Mouse (Mus musculus): Measurements from ENCODE around the gene Ncoa7. TPM values are rescaled to one million over a fixed set of nuclear protein-coding genes. Genes with fewer than 3 reads are reported as not detected.

Ncoa7 gene
- polyA plus RNA-seq, 1 experiment from 2014 or later, result 11.8 TPM

GRCm38 (mm10) chr10:30759360-30760147 is 43.6 kb downstream of the Ncoa7 start:
- DNase-seq (no peak), ATAC-seq (ENCODE audit: low read depth) (no peak)
- 83% methylated on average over 8 of the region's 8 CpGs for WGBS (ENCODE audit: insufficient replicate concordance)
- Histone ChIP-seq H3K4me1 (replicated peaks) (peaks cover 66% of the 10 kb centered on the region), H3K4me3 (replicated peaks) (no peak overlapping the region), H3K9me3 (replicated peaks) (no peaks in the 10 kb centered on the region), H3K4me2 (no peak overlapping the region), H3K36me3 (peaks cover 9% of the 10 kb centered on the region), H3K27ac (peak overlapping the region; percentile 54), H3K27me3 (no peaks in the 10 kb centered on the region), H3K9ac (no peak overlapping the region)

GRCm38 (mm10) chr10:30756064-30756463 is 47.1 kb downstream of the Ncoa7 start:
- peaks cover 15% of the 10 kb centered on the region for H3K36me3 ChIP-seq
- no peak for ATAC-seq (ENCODE audit: low read depth)
- no peaks in the 10 kb centered on the region for H3K27me3 ChIP-seq
- no peak for DNase-seq
- H3K9ac ChIP-seq, result no peak overlapping the region
- H3K27ac ChIP-seq, result peak overlapping the region; percentile 58
- peaks cover 67% of the 10 kb centered on the region for H3K4me1 ChIP-seq (replicated peaks)
- no peaks in the 10 kb centered on the region for H3K9me3 ChIP-seq (replicated peaks)
- no peak overlapping the region for H3K4me2 ChIP-seq
- no peak overlapping the region for H3K4me3 ChIP-seq (replicated peaks)

GRCm38 (mm10) chr10:30754825-30755457 is 48.2 kb downstream of the Ncoa7 start:
- H3K27ac ChIP-seq, result peak overlapping the region; percentile 90
- DNase-seq, result peak; percentile 43
- peak overlapping the region; percentile 57 for H3K9ac ChIP-seq
- H3K4me1 ChIP-seq (replicated peaks), result peaks cover 67% of the 10 kb centered on the region
- H3K27me3 ChIP-seq, result no peaks in the 10 kb centered on the region
- no peaks in the 10 kb centered on the region for H3K9me3 ChIP-seq (replicated peaks)
- peak overlapping the region; percentile 28 for H3K4me3 ChIP-seq (replicated peaks)
- peak overlapping the region; percentile 64 for H3K4me2 ChIP-seq
- WGBS (ENCODE audit: insufficient replicate concordance), result 5% methylated on average over 4 of the region's 4 CpGs
- peak; percentile 86 for ATAC-seq (ENCODE audit: low read depth)
- peaks cover 11% of the 10 kb centered on the region for H3K36me3 ChIP-seq

- no peaks in the 10 kb centered on the region for H3K9me3 ChIP-seq (replicated peaks)
- no peaks in the 10 kb centered on the region for H3K27me3 ChIP-seq
- DNase-seq (no peak), ATAC-seq (ENCODE audit: low read depth) (no peak)
- H3K4me1 ChIP-seq (replicated peaks), result peaks cover 72% of the 10 kb centered on the region
- peak overlapping the region; percentile 36 for H3K9ac ChIP-seq
- peak overlapping the region; percentile 82 for H3K27ac ChIP-seq
- H3K4me2 ChIP-seq, result no peak overlapping the region
- H3K36me3 ChIP-seq, result peaks cover 11% of the 10 kb centered on the region
- 74% methylated on average over 3 of the region's 3 CpGs for WGBS (ENCODE audit: insufficient replicate concordance)
- no peak overlapping the region for H3K4me3 ChIP-seq (replicated peaks)
Observed at GRCm38 (mm10) chr10:30754082-30754481, 49.0 kb downstream of the Ncoa7 start.

GRCm38 (mm10) chr10:30752485-30752884 is 50.6 kb downstream of the Ncoa7 start:
- Histone ChIP-seq H3K4me2 (no peak overlapping the region), H3K27ac (peak overlapping the region; percentile 94), H3K4me3 (replicated peaks) (no peak overlapping the region), H3K9ac (0 out of 2 replicates have a peak overlapping the region, but pooled peaks have one; percentile 20), H3K36me3 (peaks cover 6% of the 10 kb centered on the region), H3K27me3 (no peaks in the 10 kb centered on the region), H3K9me3 (replicated peaks) (no peaks in the 10 kb centered on the region), H3K4me1 (replicated peaks) (peaks cover 88% of the 10 kb centered on the region)
- ATAC-seq (ENCODE audit: low read depth) (no peak), DNase-seq (no peak)
- 64% methylated on average over 3 of the region's 3 CpGs for WGBS (ENCODE audit: insufficient replicate concordance)

GRCm38 (mm10) chr10:30751586-30751985 is 51.5 kb downstream of the Ncoa7 start:
- H3K4me2 ChIP-seq, result no peak overlapping the region
- no peaks in the 10 kb centered on the region for H3K9me3 ChIP-seq (replicated peaks)
- DNase-seq (no peak), ATAC-seq (ENCODE audit: low read depth) (no peak)
- H3K4me3 ChIP-seq (replicated peaks), result no peak overlapping the region
- peak overlapping the region; percentile 94 for H3K27ac ChIP-seq
- H3K9ac ChIP-seq, result 0 out of 2 replicates have a peak overlapping the region, but pooled peaks have one; percentile 7
- peaks cover 92% of the 10 kb centered on the region for H3K4me1 ChIP-seq (replicated peaks)
- no peaks in the 10 kb centered on the region for H3K27me3 ChIP-seq
- H3K36me3 ChIP-seq, result peaks cover 6% of the 10 kb centered on the region
- 83% methylated on average over 4 of the region's 4 CpGs for WGBS (ENCODE audit: insufficient replicate concordance)

- DNase-seq (peak; percentile 74), ATAC-seq (ENCODE audit: low read depth) (peak; percentile 100)
- Histone ChIP-seq H3K27ac (peak overlapping the region; percentile 99), H3K36me3 (peaks cover 6% of the 10 kb centered on the region), H3K27me3 (no peaks in the 10 kb centered on the region), H3K9ac (peak overlapping the region; percentile 68), H3K4me3 (replicated peaks) (no peak overlapping the region), H3K4me2 (peak overlapping the region; percentile 60), H3K9me3 (replicated peaks) (no peaks in the 10 kb centered on the region), H3K4me1 (replicated peaks) (peaks cover 88% of the 10 kb centered on the region)
- WGBS (ENCODE audit: insufficient replicate concordance), result 16% methylated on average over 4 of the region's 4 CpGs
Observed at GRCm38 (mm10) chr10:30749807-30750206, 53.3 kb downstream of the Ncoa7 start.

GRCm38 (mm10) chr10:30745238-30745974 is 57.7 kb downstream of the Ncoa7 start:
- H3K9me3 ChIP-seq (replicated peaks), result no peaks in the 10 kb centered on the region
- no peaks in the 10 kb centered on the region for H3K27me3 ChIP-seq
- WGBS (ENCODE audit: insufficient replicate concordance), result 76% methylated on average over 3 of the region's 3 CpGs
- H3K27ac ChIP-seq, result peak overlapping the region; percentile 68
- peaks cover 52% of the 10 kb centered on the region for H3K4me1 ChIP-seq (replicated peaks)
- ATAC-seq (ENCODE audit: low read depth), result no peak
- DNase-seq, result no peak
- H3K4me3 ChIP-seq (replicated peaks), result no peak overlapping the region
- H3K4me2 ChIP-seq, result no peak overlapping the region
- H3K36me3 ChIP-seq, result no peaks in the 10 kb centered on the region
- H3K9ac ChIP-seq, result no peak overlapping the region

GRCm38 (mm10) chr10:30743275-30743674 is 59.9 kb downstream of the Ncoa7 start:
- no peak for DNase-seq
- Histone ChIP-seq H3K27me3 (no peaks in the 10 kb centered on the region), H3K4me2 (no peak overlapping the region), H3K9ac (no peak overlapping the region), H3K4me3 (replicated peaks) (no peak overlapping the region), H3K36me3 (no peaks in the 10 kb centered on the region), H3K4me1 (replicated peaks) (peaks cover 33% of the 10 kb centered on the region), H3K9me3 (replicated peaks) (no peaks in the 10 kb centered on the region), H3K27ac (no peak overlapping the region)
- ATAC-seq (ENCODE audit: low read depth), result no peak

GRCm38 (mm10) chr10:30738403-30738802 is 64.7 kb downstream of the Ncoa7 start:
- H3K4me1 ChIP-seq (replicated peaks), result peaks cover 23% of the 10 kb centered on the region
- DNase-seq (no peak), ATAC-seq (ENCODE audit: low read depth) (no peak)
- no peak overlapping the region for H3K9ac ChIP-seq
- 86% methylated on average over 3 of the region's 3 CpGs for WGBS (ENCODE audit: insufficient replicate concordance)
- no peak overlapping the region for H3K27ac ChIP-seq
- no peak overlapping the region for H3K4me2 ChIP-seq
- no peaks in the 10 kb centered on the region for H3K27me3 ChIP-seq
- no peaks in the 10 kb centered on the region for H3K36me3 ChIP-seq
- H3K4me3 ChIP-seq (replicated peaks), result no peak overlapping the region
- no peaks in the 10 kb centered on the region for H3K9me3 ChIP-seq (replicated peaks)

- no peak overlapping the region for H3K9ac ChIP-seq
- no peak for ATAC-seq (ENCODE audit: low read depth)
- H3K9me3 ChIP-seq (replicated peaks), result no peaks in the 10 kb centered on the region
- H3K36me3 ChIP-seq, result no peaks in the 10 kb centered on the region
- WGBS (ENCODE audit: insufficient replicate concordance), result 64% methylated on average over 2 of the region's 2 CpGs
- H3K4me3 ChIP-seq (replicated peaks), result no peak overlapping the region
- DNase-seq, result no peak
- H3K4me2 ChIP-seq, result no peak overlapping the region
- no peak overlapping the region for H3K27ac ChIP-seq
- H3K4me1 ChIP-seq (replicated peaks), result peaks cover 32% of the 10 kb centered on the region
- H3K27me3 ChIP-seq, result no peaks in the 10 kb centered on the region
Observed at GRCm38 (mm10) chr10:30737323-30737722, 65.8 kb downstream of the Ncoa7 start.

All from liver, embryonic 13.5 days (tissue).